Mouse (Mus musculus): ENCODE data around the gene Gm595. TPM values are rescaled to one million over a fixed set of nuclear protein-coding genes. Genes with fewer than 3 reads are reported as not detected.

Gene Gm595
- polyA plus RNA-seq (2011; ENCODE audit: insufficient read length, low read depth, missing spikeins) = not detected in 2 replicates

- H3K4me1 ChIP-seq (ENCODE audit: control insufficient read depth, insufficient read depth, low read length) = no peaks in the 10 kb centered on the region
- no peak within 1 kb of the TSS for H3K4me3 ChIP-seq (ENCODE audit: insufficient read depth, low read length)
- no peak within 1 kb of the TSS for H3K27ac ChIP-seq (ENCODE audit: insufficient read depth, low read length)
- TF ChIP-seq POLR2A (IDR thresholded peaks at IDR 0.05; ENCODE audit: low read depth, low read length) = no peak
- no peak for TF ChIP-seq CTCF (IDR thresholded peaks at IDR 0.05; ENCODE audit: borderline replicate concordance, insufficient read depth, low read length)
These were observed at the start of gene Gm595 for GRCm38 (mm10) chrX:48877613-48878012. Gene Gm595, minus strand, starts transcription at chrX:48877713.

GRCm38 (mm10) chrX:48908421-48908820 is 30.9 kb upstream of the Gm595 start:
- TF ChIP-seq POLR2A (IDR thresholded peaks at IDR 0.05; ENCODE audit: low read depth, low read length) = no peak
- TF ChIP-seq CTCF (IDR thresholded peaks at IDR 0.05; ENCODE audit: borderline replicate concordance, insufficient read depth, low read length) = no peak
- Histone ChIP-seq H3K4me1 (ENCODE audit: control insufficient read depth, insufficient read depth, low read length) (no peaks in the 10 kb centered on the region), H3K27ac (ENCODE audit: insufficient read depth, low read length) (no peak overlapping the region), H3K4me3 (ENCODE audit: insufficient read depth, low read length) (no peak overlapping the region)

GRCm38 (mm10) chrX:48903744-48904143 is 26.2 kb upstream of the Gm595 start:
- TF ChIP-seq CTCF (IDR thresholded peaks at IDR 0.05; ENCODE audit: borderline replicate concordance, insufficient read depth, low read length) = no peak
- TF ChIP-seq POLR2A (IDR thresholded peaks at IDR 0.05; ENCODE audit: low read depth, low read length) = no peak

GRCm38 (mm10) chrX:48899555-48899954 is 22.0 kb upstream of the Gm595 start:
- TF ChIP-seq POLR2A (IDR thresholded peaks at IDR 0.05; ENCODE audit: low read depth, low read length) (no peak), CTCF (IDR thresholded peaks at IDR 0.05; ENCODE audit: borderline replicate concordance, insufficient read depth, low read length) (no peak)
- Histone ChIP-seq H3K4me3 (ENCODE audit: insufficient read depth, low read length) (no peak overlapping the region), H3K27ac (ENCODE audit: insufficient read depth, low read length) (no peak overlapping the region), H3K4me1 (ENCODE audit: control insufficient read depth, insufficient read depth, low read length) (no peaks in the 10 kb centered on the region)

More at GRCm38 (mm10) chrX:48903744-48904143, 26.2 kb upstream of the Gm595 start:
- Histone ChIP-seq H3K27ac (ENCODE audit: insufficient read depth, low read length) (no peak overlapping the region), H3K4me1 (ENCODE audit: control insufficient read depth, insufficient read depth, low read length) (no peaks in the 10 kb centered on the region), H3K4me3 (ENCODE audit: insufficient read depth, low read length) (no peak overlapping the region)

- no peak for TF ChIP-seq POLR2A (IDR thresholded peaks at IDR 0.05; ENCODE audit: low read depth, low read length)
- TF ChIP-seq CTCF (IDR thresholded peaks at IDR 0.05; ENCODE audit: borderline replicate concordance, insufficient read depth, low read length) = no peak
- Histone ChIP-seq H3K27ac (ENCODE audit: insufficient read depth, low read length) (no peak overlapping the region), H3K4me3 (ENCODE audit: insufficient read depth, low read length) (no peak overlapping the region), H3K4me1 (ENCODE audit: control insufficient read depth, insufficient read depth, low read length) (no peaks in the 10 kb centered on the region)
These were observed 19.3 kb upstream of the Gm595 start for GRCm38 (mm10) chrX:48896803-48897202.

GRCm38 (mm10) chrX:48893946-48894345 is 16.4 kb upstream of the Gm595 start:
- TF ChIP-seq CTCF (IDR thresholded peaks at IDR 0.05; ENCODE audit: borderline replicate concordance, insufficient read depth, low read length) = no peak
- no peak for TF ChIP-seq POLR2A (IDR thresholded peaks at IDR 0.05; ENCODE audit: low read depth, low read length)

GRCm38 (mm10) chrX:48890259-48890658 is 12.7 kb upstream of the Gm595 start:
- Histone ChIP-seq H3K27ac (ENCODE audit: insufficient read depth, low read length) (no peak overlapping the region), H3K4me3 (ENCODE audit: insufficient read depth, low read length) (no peak overlapping the region), H3K4me1 (ENCODE audit: control insufficient read depth, insufficient read depth, low read length) (no peaks in the 10 kb centered on the region)
- TF ChIP-seq CTCF (IDR thresholded peaks at IDR 0.05; ENCODE audit: borderline replicate concordance, insufficient read depth, low read length) (no peak), POLR2A (IDR thresholded peaks at IDR 0.05; ENCODE audit: low read depth, low read length) (no peak)

More at GRCm38 (mm10) chrX:48893946-48894345, 16.4 kb upstream of the Gm595 start:
- Histone ChIP-seq H3K4me3 (ENCODE audit: insufficient read depth, low read length) (no peak overlapping the region), H3K27ac (ENCODE audit: insufficient read depth, low read length) (no peak overlapping the region), H3K4me1 (ENCODE audit: control insufficient read depth, insufficient read depth, low read length) (no peaks in the 10 kb centered on the region)

- H3K4me3 ChIP-seq (ENCODE audit: insufficient read depth, low read length) = no peak overlapping the region
These were observed 7.1 kb upstream of the Gm595 start for GRCm38 (mm10) chrX:48884615-48885014.

More at GRCm38 (mm10) chrX:48884615-48885014, 7.1 kb upstream of the Gm595 start:
- no peak overlapping the region for H3K27ac ChIP-seq (ENCODE audit: insufficient read depth, low read length)
- no peaks in the 10 kb centered on the region for H3K4me1 ChIP-seq (ENCODE audit: control insufficient read depth, insufficient read depth, low read length)
- TF ChIP-seq CTCF (IDR thresholded peaks at IDR 0.05; ENCODE audit: borderline replicate concordance, insufficient read depth, low read length) = no peak
- TF ChIP-seq POLR2A (IDR thresholded peaks at IDR 0.05; ENCODE audit: low read depth, low read length) = no peak

Other genes with a start within 250 kb of the Gm595 start
- gene Gpr119, start 203.2 kb downstream of the Gm595 start, polyA plus RNA-seq (2011; ENCODE audit: insufficient read length, low read depth, missing spikeins) = not detected in 2 replicates
- 7.5 and 9.1 TPM in 2 replicates for gene Rbmx2, start 182.7 kb downstream of the Gm595 start, polyA plus RNA-seq (2011; ENCODE audit: insufficient read length, low read depth, missing spikeins)

Measured in embryonic fibroblast, embryonic 13.5 days (primary cell).